Mouse (Mus musculus): ENCODE measurements around the gene Znhit6.

GRCm38 (mm10) chr3:145560117-145560516, 15.9 kb upstream of the Znhit6 start:
- TF ChIP-seq POLR2A (IDR thresholded peaks at IDR 0.05; ENCODE audit: insufficient read depth, low read depth, low read length) (no peak), CTCF (IDR thresholded peaks at IDR 0.05; ENCODE audit: insufficient read depth, low read depth, low read length) (no peak)
